Mouse (Mus musculus) kidney, adult 8-10 months (tissue): Measurements from ENCODE around the gene Clec4b1.
"Not testable (repeated sequence)": the region's sequence is repeated elsewhere in the genome, so short reads cannot be mapped to it uniquely, and the experiment has no call there.

Experiments
- DNase-seq, 2 experiments: peaks; one replicate each; pipeline ENCODE4 v3.0.0; 2022

Clec4b1 gene

GRCm38 (mm10) chr6:123049742-123050372, at the start of gene Clec4b1:
Gene Clec4b1 (plus strand): TSS chr6:123049962.
- DNase-seq, result no peak

GRCm38 (mm10) chr6:123004696-123005095, 45.1 kb upstream of the Clec4b1 start:
- DNase-seq, result not testable (repeated sequence)

DNA sequence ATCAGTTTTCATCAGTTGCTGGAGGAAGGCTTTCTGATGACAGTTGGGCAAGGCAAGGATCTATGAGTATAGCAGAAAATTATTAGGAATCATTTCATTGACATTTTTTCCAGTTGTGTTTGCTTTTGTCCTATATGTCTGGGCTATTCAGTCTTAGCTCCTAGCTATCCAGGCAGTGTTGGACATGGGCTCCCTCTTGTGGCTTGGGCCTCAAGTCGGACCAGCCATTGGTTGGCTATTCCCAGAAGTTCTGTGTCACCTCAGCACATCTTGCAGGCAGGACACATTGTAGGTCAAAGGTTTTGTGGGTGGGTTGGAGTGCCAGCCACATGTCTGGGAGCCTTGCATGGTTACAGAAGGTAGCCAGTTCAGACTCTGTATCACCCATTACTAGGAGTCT, 44.2 kb upstream of the Clec4b1 start:
- peak in 1 of 2 experiments; percentile 11 for DNase-seq

DNA sequence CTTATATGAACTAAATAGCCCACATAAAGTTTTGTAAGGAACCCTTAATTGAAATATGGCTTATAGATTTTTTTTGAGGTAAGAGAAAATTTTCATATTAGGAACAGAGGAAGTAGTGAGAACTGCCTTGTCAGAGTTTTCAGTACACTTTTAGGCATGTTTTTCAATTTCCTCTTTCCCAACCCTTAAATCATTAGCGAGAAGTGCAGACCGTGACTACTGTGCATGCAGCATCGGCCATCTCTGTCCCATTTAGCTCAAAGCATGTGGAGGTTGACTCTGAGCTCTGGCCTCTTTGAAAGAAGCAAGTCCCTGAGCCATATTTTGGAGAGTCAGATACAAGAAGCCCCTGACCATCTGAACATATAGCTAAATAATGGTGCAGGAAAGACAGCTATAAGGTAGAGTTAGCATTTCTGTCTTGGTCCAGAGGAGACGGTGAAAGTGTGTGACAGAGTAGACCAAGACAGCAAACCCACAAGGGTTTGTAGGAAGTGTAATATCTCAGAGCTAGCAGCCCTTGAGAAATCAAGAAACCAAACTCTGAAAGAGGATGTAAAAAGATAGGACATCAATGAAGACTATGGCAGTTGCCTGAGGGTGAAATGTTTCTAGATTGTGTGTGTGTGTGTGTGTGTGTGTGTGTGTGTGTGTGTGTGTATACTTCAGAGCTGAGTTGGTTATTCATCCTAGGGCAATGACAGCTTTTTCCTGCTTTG, 45.5 kb downstream of the Clec4b1 start:
- no peak for DNase-seq

DNA sequence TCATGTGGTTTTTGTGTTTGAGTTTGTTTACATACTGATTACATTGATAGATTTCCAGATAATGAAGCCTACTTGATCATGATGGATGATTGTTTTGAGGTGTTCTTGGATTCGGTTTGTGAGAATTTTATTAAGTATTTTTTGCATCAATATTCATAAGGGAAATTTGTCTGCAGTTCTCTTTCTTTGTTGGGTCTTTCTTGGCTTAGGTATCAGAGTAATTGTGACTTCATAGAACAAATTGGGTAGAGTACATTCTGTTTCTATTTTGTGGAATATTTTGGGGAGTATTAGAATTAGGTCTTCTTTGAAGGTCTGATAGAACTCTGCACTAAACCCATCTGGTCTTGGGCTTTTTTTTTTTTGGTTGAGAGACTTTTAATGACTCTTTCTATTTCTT, 56.4 kb downstream of the Clec4b1 start, which contains the start of gene Clec4a2:
Gene Clec4a2 (plus strand): TSS at position 301 of the 400 bp plus-strand sequence.
- DNase-seq, result not testable (repeated sequence)
